Mouse (Mus musculus): Measurements from ENCODE around the gene Kif1c. TPM values are rescaled to one million over a fixed set of nuclear protein-coding genes. Genes with fewer than 3 reads are reported as not detected.
"Not testable (repeated sequence)": the region's sequence is repeated elsewhere in the genome, so short reads cannot be mapped to it uniquely, and the experiment has no call there.

Gene Kif1c
- polyA plus RNA-seq, 1 experiment, result 87.1 TPM

DNA sequence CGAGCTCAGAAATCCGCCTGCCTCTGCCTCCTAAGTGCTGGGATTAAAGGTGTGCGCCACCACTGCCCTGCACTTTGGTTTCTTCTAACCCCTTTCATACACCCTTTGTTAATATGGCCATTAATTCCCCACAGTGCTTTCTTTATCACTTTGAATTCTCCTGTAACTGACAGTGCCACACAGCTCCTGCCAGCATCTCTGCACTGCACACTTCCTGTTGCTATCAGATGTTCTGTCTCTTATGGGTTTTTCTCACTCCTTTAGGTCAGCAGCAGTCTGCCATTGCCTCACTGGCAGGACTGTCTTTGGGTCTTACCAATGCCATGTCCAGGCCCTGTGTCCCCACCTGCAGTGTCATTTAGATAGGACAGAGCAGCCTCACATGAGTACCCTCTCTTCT lies 70.5 kb downstream of the Kif1c start:
- TF ChIP-seq POLR2A (IDR thresholded peaks at IDR 0.05; ENCODE audit: low read depth, low read length) (no peak), CTCF (IDR thresholded peaks at IDR 0.05; ENCODE audit: extremely low read depth, insufficient read length, insufficient replicate concordance, low read depth, low read length) (no peak)
- peaks cover under 1% of the 10 kb centered on the region; the same call in 1 of the 2 replicates for H3K4me1 ChIP-seq (ENCODE audit: control insufficient read depth, insufficient read depth, insufficient read length, low read length)
- H3K4me3 ChIP-seq (ENCODE audit: low read depth, low read length), result no peak overlapping the region
- H3K27me3 ChIP-seq (ENCODE audit: control insufficient read depth, insufficient read depth, low read length), result no peaks in the 10 kb centered on the region
- H3K36me3 ChIP-seq (ENCODE audit: control insufficient read depth, insufficient read depth, low read length), result peaks cover 18% of the 10 kb centered on the region
- 92% methylated on average over 3 of the region's 3 CpGs for WGBS
- no peak overlapping the region for H3K27ac ChIP-seq (ENCODE audit: insufficient read depth, low read depth, low read length)

DNA sequence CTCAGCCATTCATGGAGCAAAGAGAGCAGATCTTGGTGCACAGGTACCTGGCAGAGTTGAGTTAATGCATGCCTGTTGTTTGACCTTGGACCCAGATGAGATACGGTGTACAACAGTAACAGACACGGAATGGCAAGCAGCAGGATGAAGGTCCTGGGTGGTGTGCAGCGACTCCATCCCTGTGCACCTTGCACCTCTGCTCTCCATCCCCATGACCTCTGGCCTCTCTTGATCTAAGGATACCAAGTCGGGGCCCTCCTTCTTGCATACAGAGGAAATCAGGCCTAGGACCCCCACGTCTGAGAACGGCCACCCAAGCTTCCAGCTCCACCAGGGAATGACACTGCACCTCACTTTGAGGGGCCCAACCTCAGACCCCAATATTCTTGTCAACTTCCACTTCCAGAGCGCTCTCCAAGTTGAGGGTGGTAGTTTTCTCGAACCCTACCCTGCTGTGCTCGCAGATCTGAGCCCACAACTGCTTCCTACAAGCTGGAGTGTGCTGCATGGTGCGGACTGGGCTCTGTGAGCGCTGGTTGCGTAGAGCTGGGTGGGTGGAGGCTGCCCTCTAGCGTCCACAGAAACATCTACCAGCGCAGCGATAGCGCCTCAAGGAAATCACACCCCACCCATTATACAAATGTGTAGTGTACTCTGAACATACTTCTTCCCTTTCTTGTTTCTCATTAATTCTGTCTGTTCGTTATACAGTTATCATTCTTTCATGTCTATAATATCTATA lies 76.7 kb downstream of the Kif1c start:
- TF ChIP-seq CTCF (IDR thresholded peaks at IDR 0.05; ENCODE audit: extremely low read depth, insufficient read length, insufficient replicate concordance, low read depth, low read length), result peak; percentile 91
- TF ChIP-seq POLR2A (IDR thresholded peaks at IDR 0.05; ENCODE audit: low read depth, low read length), result no peak
- 22% methylated on average over 17 of the region's 17 CpGs for WGBS
- no peaks in the 10 kb centered on the region for H3K27me3 ChIP-seq (ENCODE audit: control insufficient read depth, insufficient read depth, low read length)
- no peak overlapping the region for H3K4me3 ChIP-seq (ENCODE audit: low read depth, low read length)
- H3K27ac ChIP-seq (ENCODE audit: insufficient read depth, low read depth, low read length), result no peak overlapping the region
- peaks cover 7% of the 10 kb centered on the region for H3K36me3 ChIP-seq (ENCODE audit: control insufficient read depth, insufficient read depth, low read length)
- peaks cover 5% of the 10 kb centered on the region for H3K4me1 ChIP-seq (ENCODE audit: control insufficient read depth, insufficient read depth, insufficient read length, low read length)

DNA sequence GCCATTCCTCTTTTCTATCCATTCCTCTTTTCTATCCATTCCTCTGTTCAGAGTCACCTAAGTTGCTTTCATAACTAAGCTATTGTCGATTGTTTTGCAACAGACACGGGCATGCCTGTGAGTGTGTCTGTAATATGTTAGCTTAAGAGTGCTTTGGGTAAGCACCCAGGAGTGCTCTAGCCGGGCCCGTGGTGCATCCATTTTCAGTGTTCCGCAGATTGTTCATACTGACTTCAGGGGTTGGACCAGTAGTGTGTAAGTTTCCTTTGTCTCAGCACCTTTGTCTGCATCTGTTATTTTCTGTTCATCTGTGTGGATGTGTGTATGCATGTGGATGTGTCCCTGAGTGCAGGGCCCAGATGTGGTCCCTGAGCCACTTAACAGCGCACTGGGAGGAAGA lies 77.3 kb downstream of the Kif1c start:
- no peak for TF ChIP-seq POLR2A (IDR thresholded peaks at IDR 0.05; ENCODE audit: low read depth, low read length)
- TF ChIP-seq CTCF (IDR thresholded peaks at IDR 0.05; ENCODE audit: extremely low read depth, insufficient read length, insufficient replicate concordance, low read depth, low read length), result no peak
- WGBS, result 56% methylated on average over 6 of the region's 6 CpGs
- Histone ChIP-seq H3K36me3 (ENCODE audit: control insufficient read depth, insufficient read depth, low read length) (peaks cover 3% of the 10 kb centered on the region), H3K27me3 (ENCODE audit: control insufficient read depth, insufficient read depth, low read length) (no peaks in the 10 kb centered on the region), H3K4me3 (ENCODE audit: low read depth, low read length) (no peak overlapping the region), H3K27ac (ENCODE audit: insufficient read depth, low read depth, low read length) (no peak overlapping the region), H3K4me1 (ENCODE audit: control insufficient read depth, insufficient read depth, insufficient read length, low read length) (peaks cover 5% of the 10 kb centered on the region)

DNA sequence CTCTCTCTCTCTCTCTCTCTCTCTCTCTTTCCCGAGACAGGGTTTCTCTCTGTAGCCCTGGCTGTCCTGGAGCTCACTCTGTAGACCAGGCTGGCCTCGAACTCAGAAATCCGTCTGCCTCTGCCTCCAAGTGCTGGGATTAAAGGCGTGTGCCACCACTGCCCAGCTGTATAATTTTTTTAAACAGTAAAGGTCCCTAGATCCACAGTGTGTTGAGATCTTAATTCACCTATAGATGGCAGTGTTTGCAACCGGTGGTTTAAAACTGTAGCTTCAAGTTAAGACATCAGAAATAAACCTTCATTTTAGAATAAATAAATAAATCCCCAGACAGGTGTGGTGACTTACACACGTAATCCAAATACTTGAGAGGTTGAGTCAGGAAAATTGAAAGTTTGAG lies 77.7 kb downstream of the Kif1c start:
- not testable (repeated sequence) for H3K4me3 ChIP-seq (ENCODE audit: low read depth, low read length); H3K36me3 ChIP-seq (ENCODE audit: control insufficient read depth, insufficient read depth, low read length); H3K27me3 ChIP-seq (ENCODE audit: control insufficient read depth, insufficient read depth, low read length); H3K27ac ChIP-seq (ENCODE audit: insufficient read depth, low read depth, low read length); H3K4me1 ChIP-seq (ENCODE audit: control insufficient read depth, insufficient read depth, insufficient read length, low read length)
- WGBS, result 20% methylated on average over 6 of the region's 6 CpGs
- peak; percentile 19; the same call in 1 of the 2 replicates for TF ChIP-seq CTCF (IDR thresholded peaks at IDR 0.05; ENCODE audit: extremely low read depth, insufficient read length, insufficient replicate concordance, low read depth, low read length)

Other genes starting within 250 kb of the Kif1c start
- 16.4 and 24.1 TPM in 2 replicates for gene Med11, start 248.6 kb upstream of the Kif1c start, polyA plus RNA-seq (2012; rRNA removed)
- 2.5 and 7.1 TPM in 2 replicates for gene Zmynd15, start 241.1 kb upstream of the Kif1c start, polyA plus RNA-seq (2012; rRNA removed)
- 28.1 and 48.0 TPM in 2 replicates for gene Cxcl16, start 240.6 kb upstream of the Kif1c start, polyA plus RNA-seq (2012; rRNA removed)
- 331 and 587 TPM in 2 replicates for gene Tm4sf5, start 195.3 kb upstream of the Kif1c start, polyA plus RNA-seq (2012; rRNA removed)
- gene Vmo1, start 185.9 kb upstream of the Kif1c start, polyA plus RNA-seq (2012; rRNA removed), result not detected in 2 replicates
- 4.3 and 8.4 TPM in 2 replicates for gene Gltpd2, start 181.4 kb upstream of the Kif1c start, polyA plus RNA-seq (2012; rRNA removed)
- 146 and 264 TPM in 2 replicates for gene Psmb6, start 175.2 kb upstream of the Kif1c start, polyA plus RNA-seq (2012; rRNA removed)
- not detected in 2 replicates for gene Gm40193, start 167.6 kb upstream of the Kif1c start, polyA plus RNA-seq (2012; rRNA removed)
- gene Pld2, start 160.5 kb upstream of the Kif1c start, polyA plus RNA-seq (2012; rRNA removed), result 11.0 and 24.9 TPM in 2 replicates
- 43.6 and 82.0 TPM in 2 replicates for gene Mink1, start 137.7 kb upstream of the Kif1c start, polyA plus RNA-seq (2012; rRNA removed)
- gene 4930544D05Rik, start 84.7 kb upstream of the Kif1c start, polyA plus RNA-seq (2012; rRNA removed), result not detected in 2 replicates
- 0.06 TPM in 1 of 2 replicates, not detected in the other for gene Chrne, start 81.3 kb upstream of the Kif1c start, polyA plus RNA-seq (2012; rRNA removed)
- gene Gp1ba, start 61.4 kb upstream of the Kif1c start, polyA plus RNA-seq (2012; rRNA removed), result 0.04 and 0.22 TPM in 2 replicates
- gene Rnf167, start 53.3 kb upstream of the Kif1c start, polyA plus RNA-seq (2012; rRNA removed), result 43.0 and 114 TPM in 2 replicates
- 109 and 147 TPM in 2 replicates for gene Slc25a11, start 53.1 kb upstream of the Kif1c start, polyA plus RNA-seq (2012; rRNA removed)
- gene Pfn1, start 45.9 kb upstream of the Kif1c start, polyA plus RNA-seq (2012; rRNA removed), result 2,319 and 5,668 TPM in 2 replicates
- gene Eno3, start 43.3 kb upstream of the Kif1c start, polyA plus RNA-seq (2012; rRNA removed), result 3.3 and 12.7 TPM in 2 replicates
- 21.0 and 36.6 TPM in 2 replicates for gene Spag7, start 31.1 kb upstream of the Kif1c start, polyA plus RNA-seq (2012; rRNA removed)
- gene Camta2, start 12.4 kb upstream of the Kif1c start, polyA plus RNA-seq (2012; rRNA removed), result 27.7 and 66.7 TPM in 2 replicates
- gene Inca1, start 393 bp upstream of the Kif1c start, polyA plus RNA-seq (2012; rRNA removed), result 0.38 and 0.79 TPM in 2 replicates
- gene Zfp3, start 63.7 kb downstream of the Kif1c start, polyA plus RNA-seq (2012; rRNA removed), result 0.61 and 0.72 TPM in 2 replicates
- 0.70 and 0.94 TPM in 2 replicates for gene Scimp, start 112.0 kb downstream of the Kif1c start, polyA plus RNA-seq (2012; rRNA removed)
- 1.1 and 1.7 TPM in 2 replicates for gene Rabep1, start 144.2 kb downstream of the Kif1c start, polyA plus RNA-seq (2012; rRNA removed)

Data from small intestine, adult 2 months (tissue).